Mouse (Mus musculus): ENCODE results near the gene Micu2. TPM values are rescaled to one million over a fixed set of nuclear protein-coding genes. Genes with fewer than 3 reads are reported as not detected.

Micu2 gene
- polyA plus RNA-seq (2014; fragmentation: Illumina TruSeq; extraction: RNeasy Lipid Tissue Mini Kit (QIAGEN cat#74804); ENCODE audit: low read depth, low replicate concordance), result 41.9 TPM

GRCm38 (mm10) chr14:57998526-57999401, at the start of gene Micu2:
Gene Micu2, minus strand, starts transcription at chr14:57999262.

DNA sequence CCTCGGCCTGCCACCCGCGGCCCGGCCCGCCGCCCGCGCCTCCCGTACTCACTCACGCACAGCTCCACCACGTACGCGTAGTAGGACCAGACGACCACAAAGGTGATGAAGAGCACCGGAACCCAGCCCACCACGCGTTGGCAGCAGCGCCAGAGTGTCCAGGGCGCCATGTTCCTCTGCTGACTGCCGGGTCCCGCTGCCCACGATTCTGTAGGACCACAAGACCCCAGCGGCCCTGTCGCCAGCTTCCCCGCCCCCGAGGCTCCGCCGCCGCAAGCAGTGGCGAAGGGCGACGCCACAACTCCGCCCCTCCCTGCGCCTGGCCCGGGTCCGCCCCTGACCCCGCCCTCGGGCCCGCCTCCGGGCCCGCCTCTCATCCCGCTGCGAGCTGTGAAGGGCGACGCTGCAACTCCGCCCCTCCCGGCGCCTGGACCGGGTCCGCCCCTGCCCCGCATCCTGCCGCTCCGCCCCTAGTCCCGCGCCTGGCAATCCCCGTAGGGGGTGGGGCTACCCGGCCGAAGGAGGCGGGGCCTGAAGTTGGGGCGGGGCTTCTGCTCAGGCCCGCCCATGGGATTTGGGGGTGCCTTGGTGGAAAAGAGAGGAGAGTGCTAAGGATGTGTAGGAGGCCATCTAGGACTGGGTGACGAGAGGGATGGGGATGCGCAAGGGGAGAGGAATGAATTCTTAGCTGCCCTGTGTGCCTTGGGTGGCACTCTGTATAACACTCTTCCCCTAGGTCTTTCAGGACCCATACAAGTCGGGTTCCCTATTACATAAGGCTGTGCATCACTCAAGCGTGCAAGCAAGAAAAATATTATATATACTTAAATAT, 108.8 kb downstream of the Micu2 start, which contains the start of gene Zdhhc20:
TSS of gene Zdhhc20 (minus strand) at position 266 of the 832 bp plus-strand sequence.

Other genes starting within 250 kb of the Micu2 start
- gene Lats2, start 240.9 kb downstream of the Micu2 start, polyA plus RNA-seq (2014; fragmentation: Illumina TruSeq; extraction: RNeasy Lipid Tissue Mini Kit (QIAGEN cat#74804); ENCODE audit: low read depth, low replicate concordance), result 16.8 TPM
- gene Sap18, start 201.1 kb downstream of the Micu2 start, polyA plus RNA-seq (2014; fragmentation: Illumina TruSeq; extraction: RNeasy Lipid Tissue Mini Kit (QIAGEN cat#74804); ENCODE audit: low read depth, low replicate concordance), result 113 TPM
- 1.5 TPM for gene Ska3, start 173.1 kb downstream of the Micu2 start, polyA plus RNA-seq (2014; fragmentation: Illumina TruSeq; extraction: RNeasy Lipid Tissue Mini Kit (QIAGEN cat#74804); ENCODE audit: low read depth, low replicate concordance)
- gene Mrpl57, start 173.0 kb downstream of the Micu2 start, polyA plus RNA-seq (2014; fragmentation: Illumina TruSeq; extraction: RNeasy Lipid Tissue Mini Kit (QIAGEN cat#74804); ENCODE audit: low read depth, low replicate concordance), result 56.1 TPM
- gene Zdhhc20, start 109.0 kb downstream of the Micu2 start, polyA plus RNA-seq (2014; fragmentation: Illumina TruSeq; extraction: RNeasy Lipid Tissue Mini Kit (QIAGEN cat#74804); ENCODE audit: low read depth, low replicate concordance), result 35.8 TPM
- 1.9 TPM for gene Fgf9, start 71.3 kb upstream of the Micu2 start, polyA plus RNA-seq (2014; fragmentation: Illumina TruSeq; extraction: RNeasy Lipid Tissue Mini Kit (QIAGEN cat#74804); ENCODE audit: low read depth, low replicate concordance)